Mouse (Mus musculus): ENCODE measurements around the gene Hmg20a. TPM values are rescaled to one million over a fixed set of nuclear protein-coding genes. Genes with fewer than 3 reads are reported as not detected.
"Not testable (repeated sequence)": the region's sequence is repeated elsewhere in the genome, so short reads cannot be mapped to it uniquely, and the experiment has no call there.

The Hmg20a gene
- total RNA-seq, 4 experiments from 2014 or later = 11.0 to 14.5 (median 11.1) TPM

DNA sequence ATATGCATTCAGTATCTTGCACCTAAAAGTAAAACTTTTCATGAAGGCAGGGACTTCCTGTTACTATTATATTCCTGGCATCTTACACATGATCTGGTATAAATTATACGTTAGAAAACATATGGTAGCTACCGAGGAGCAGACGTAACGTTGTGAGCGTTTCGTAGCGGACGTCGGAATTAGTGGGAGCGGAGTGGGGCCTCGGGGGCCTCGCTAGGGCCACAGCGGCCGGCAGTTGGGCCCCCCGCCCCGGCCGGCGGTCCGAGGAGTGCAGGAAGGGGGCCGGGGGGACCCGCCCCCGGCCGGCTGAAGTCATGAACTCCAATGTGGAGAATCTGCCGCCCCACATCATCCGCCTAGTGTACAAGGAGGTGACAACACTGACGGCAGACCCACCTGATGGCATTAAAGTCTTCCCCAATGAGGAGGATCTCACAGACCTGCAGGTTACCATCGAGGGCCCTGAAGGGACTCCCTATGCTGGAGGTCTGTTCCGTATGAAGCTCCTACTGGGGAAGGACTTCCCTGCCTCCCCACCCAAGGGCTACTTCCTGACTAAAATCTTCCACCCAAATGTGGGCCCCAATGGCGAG lies 19.0 kb downstream of the Hmg20a start:
- not testable (repeated sequence) for DNase-seq (ENCODE audit: low spot score in 2 of 2)

DNA sequence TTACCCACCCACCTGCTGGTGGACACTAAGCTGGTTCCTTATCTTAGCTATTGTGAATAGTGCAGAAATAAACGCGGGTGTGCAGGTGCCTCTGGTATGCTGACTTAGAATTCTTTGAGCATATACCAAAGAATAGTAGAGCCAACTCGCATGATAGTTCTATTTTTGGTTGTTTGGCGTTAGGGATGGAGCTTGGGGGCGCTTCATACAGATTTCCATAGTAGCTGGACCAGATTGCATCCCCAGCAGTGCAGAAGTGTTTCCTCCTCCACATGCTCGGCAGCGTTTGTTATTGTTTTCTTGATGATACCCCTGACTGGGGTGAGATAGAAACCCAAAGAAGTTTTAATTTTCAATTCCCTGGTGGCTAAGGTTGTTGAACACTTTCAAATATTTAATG lies 21.3 kb downstream of the Hmg20a start:
- DNase-seq (ENCODE audit: low spot score in 2 of 2) = no peak

DNA sequence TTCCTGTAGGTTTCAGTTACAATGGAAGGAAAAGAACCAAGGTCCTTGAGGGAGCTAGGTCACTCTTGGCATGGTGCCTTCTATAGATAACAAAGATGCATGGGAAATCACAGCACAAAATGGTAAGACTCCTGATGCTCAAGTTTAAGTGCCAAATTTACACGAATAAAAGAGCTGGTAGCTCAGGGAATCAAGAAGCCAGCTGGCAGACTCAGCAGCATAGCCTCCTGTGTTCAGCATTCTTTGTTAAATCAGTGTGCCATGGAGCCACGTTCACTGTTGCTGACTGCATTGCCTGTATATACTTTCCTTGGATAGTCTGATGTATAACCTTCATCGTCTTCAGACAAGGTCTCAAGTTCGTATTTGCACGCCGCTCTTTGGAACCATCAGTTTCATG lies 33.2 kb downstream of the Hmg20a start:
- DNase-seq (ENCODE audit: low spot score in 2 of 2) = no peak

DNA sequence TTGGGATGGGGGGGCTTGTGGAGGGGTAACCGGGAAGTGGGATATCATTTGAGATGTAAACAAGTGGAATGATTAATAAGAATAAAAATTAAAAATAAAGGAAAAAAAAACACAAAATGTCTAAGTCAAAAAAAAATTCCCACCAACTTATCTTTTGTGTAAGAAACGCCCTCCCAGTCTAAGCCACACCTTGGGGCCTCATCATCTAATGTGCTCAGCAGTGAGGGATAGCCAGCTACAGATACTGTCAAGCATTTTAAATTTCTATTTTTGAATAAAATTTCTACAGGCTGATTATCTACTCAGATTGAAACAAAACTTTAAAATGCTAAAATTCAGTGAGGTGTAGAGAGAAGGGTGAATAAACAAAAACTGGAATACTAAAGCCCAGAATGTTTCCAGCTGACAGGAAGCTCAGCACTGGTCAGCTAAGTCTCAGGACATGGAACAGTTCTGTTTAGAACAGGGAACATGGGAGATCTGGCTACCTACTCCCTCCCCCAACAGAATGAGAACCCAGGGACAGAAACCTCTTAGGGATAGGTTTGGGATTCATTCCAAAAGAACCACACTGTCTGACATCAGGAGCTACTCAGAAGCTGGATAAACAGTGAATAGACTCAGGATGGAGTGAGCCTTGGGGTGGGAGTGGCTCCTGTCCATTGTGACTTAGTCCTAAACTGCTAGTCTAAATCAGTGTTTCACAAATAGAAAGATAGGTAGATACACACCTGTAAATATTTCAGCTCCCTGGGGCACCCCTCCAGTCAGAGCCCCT lies 34.8 kb downstream of the Hmg20a start:
- no peak for DNase-seq (ENCODE audit: low spot score in 2 of 2)

DNA sequence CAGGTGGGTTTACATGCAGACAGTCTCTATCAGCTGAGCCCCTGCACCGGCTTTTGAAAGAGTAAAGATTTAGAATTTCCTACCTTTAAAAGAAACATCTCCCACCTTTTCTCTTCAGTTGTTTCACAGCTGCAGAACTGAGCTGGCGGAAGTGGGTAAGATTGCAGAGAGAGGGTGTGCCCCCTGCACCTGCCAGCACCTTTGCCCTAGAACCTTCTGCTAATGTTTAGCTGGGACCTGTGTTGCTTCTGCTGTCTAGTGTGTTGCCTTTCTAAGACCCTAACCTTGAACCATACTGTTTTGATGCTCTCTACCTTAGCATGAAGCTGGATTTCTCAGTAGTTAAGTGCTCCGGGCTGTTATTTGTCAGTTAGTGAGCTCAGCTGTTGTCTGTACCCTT lies 38.0 kb downstream of the Hmg20a start:
- no peak for DNase-seq (ENCODE audit: low spot score in 2 of 2)

DNA sequence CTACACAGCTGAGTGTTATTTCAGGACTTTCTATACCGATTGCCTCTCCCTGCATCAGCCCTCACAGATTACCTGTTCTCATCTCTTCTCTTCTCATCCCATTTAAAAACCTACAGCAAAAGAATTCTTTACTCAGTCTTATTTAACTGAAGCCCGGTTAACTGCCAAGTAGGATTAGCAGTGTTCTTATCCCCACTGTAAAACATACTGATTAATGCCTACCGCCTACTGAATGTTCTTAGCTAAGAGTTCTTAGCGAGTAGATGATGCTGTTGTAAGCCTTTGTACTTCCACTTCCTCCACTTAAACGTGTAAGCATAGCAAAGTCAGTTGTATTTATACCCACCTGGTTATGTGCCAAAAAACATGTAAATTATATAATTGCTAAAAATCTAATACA lies 42.6 kb downstream of the Hmg20a start:
- DNase-seq (ENCODE audit: low spot score in 2 of 2) = no peak

DNA sequence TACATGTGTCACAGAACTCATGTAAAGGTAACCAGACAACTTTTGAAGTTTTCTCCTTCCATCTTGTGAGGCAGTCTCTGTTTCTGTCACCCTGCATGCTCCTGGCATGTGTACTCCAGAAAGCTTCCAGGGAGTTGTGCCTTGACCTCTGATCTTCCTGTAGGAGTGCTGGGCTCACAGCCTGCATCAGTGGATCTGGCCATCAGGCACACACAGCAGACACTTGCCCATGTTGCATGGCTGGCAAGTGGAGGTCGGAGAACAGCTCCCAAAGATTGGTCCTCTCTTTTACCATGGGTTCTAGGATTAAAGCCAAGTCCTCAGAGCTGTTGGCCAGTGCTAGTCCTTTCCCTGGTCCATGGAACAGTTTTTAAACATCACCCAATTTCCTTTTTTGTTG lies 44.2 kb downstream of the Hmg20a start:
- DNase-seq (ENCODE audit: low spot score in 2 of 2) = no peak

DNA sequence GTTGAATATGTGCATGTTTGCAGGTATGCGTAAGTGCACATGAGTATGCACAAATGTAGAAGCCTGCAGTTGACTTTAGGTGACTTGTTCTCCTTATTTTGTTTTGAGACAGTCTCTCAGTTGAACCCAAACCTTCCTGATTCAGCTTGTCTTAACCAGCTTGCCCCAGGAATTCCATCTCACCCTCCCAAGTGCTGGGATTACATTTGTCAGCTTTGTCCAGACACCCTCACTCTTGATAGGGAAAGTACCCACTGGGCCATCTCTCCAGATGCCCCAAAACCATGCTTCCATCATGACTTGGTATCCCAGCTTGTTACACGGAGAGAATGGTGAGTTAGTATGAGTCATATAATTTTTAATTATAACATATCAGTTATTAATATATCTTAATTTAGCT lies 44.6 kb downstream of the Hmg20a start:
- no peak for DNase-seq (ENCODE audit: low spot score in 2 of 2)

DNA sequence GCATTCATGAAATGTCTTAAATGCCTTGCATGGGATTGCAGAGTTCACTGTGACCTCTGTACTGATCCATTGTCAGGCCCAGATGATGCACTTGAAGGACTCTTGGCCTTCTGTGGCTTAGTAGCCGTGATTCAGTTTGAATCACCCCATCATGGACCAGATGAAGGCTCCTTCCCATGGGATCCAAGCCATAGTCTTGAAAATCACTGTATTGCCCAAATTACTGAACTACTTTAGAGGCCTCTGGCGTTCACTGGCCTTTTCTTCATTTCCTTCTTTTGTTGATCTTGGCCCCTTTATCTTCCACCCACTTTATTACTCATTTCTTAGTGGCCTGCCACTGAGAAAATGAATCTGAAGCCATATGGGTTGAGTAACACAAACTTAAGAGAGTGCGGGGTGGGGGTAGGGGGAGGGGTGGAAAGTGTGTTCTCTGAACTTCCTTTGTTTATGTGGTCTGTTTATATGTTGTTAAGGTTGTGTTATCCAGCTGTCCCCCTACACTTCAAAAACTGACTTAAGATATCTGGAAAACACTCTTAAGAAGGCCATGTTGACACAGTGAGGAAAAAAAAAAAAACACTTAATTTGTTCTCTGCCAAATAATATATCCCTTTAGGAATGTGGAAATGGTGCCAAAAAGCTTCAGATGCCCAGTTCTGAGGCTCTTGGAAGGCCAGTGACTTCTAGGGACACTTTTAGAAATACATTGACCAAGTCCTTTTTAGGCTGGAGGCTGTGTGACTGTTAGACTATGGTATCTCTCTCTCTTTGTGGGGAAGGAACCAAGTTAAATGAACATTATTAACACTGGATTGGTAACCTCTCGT lies 45.5 kb downstream of the Hmg20a start:
- no peak for DNase-seq (ENCODE audit: low spot score in 2 of 2)

DNA sequence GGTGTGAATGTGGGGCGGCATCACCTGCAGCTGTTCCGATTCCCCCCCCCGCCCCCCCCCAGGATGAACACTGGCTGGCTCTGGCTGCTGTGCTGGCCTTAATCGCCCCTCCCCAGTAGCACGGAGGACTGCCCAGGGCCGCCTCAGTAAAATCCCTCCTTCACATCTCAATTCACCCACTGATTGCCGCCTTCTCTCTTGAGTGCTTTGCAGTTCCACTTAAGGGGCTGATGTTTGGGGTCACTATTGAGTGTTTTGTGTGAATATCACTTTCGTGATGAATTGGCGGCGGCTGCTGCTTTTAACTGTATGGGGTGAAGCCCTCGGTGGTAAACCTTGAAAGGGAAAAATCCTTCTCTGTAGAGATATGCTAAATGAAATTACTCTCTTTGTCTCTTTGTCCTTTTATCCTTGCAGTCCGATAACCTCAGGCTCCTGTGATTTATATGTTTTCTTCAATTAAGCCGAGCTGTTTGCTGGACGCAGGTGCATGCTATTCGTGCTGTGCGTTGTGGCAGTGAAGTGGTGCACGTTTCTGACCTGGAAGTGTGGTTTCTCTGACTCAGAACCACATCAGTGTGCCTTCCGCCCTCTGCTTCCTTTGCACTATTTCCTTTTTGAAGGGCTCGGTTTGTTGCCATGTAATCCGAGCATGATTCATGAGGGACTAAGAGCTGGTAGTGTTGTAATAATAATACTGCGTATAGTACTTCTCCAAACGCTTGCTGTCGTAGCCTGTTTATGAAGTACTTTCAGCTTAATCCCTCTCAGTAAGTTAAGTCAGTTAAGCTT lies 46.6 kb downstream of the Hmg20a start:
- peak; percentile 12 to 20 for DNase-seq (ENCODE audit: low spot score in 2 of 2)

DNA sequence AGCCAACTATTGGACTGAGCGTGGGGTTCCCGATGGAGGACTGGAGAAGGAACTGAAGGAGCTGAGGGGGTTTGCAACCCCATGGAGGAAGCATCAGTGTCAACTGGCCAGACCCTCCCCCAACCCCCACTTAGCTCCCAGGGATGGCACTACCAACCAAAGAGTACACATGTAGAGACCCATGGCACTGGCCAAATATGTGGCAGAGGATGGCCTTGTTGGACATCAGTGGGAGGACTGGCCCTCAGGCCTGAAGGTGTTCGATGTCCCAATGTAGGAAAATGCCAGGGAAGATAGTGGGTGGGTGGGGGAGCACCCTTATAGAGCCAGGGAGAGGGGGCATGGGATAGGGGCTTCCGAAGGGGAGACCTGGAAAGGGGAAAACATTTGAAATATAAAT lies 47.8 kb downstream of the Hmg20a start:
- DNase-seq (ENCODE audit: low spot score in 2 of 2) = no peak

DNA sequence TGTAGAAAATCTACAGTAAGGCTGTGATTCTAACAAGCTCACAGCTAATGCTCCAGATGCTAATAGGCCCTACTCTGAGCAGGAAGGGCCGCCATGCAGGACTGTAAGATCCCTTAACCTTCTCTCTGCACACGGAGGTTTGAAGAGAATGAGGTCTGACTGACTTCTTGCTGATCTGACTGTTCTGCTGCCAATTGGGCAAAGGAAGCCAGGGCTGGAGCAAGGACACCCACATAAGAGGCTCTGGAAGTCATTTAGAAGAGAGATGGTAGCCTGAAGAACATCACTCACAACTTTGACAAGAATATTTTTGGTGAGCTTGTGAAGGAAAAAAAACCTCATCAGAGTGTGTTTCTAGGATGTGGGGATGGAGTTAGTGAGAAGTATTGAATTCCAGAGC lies 51.2 kb downstream of the Hmg20a start:
- peak; percentile 18 to 20 for DNase-seq (ENCODE audit: low spot score in 2 of 2)

DNA sequence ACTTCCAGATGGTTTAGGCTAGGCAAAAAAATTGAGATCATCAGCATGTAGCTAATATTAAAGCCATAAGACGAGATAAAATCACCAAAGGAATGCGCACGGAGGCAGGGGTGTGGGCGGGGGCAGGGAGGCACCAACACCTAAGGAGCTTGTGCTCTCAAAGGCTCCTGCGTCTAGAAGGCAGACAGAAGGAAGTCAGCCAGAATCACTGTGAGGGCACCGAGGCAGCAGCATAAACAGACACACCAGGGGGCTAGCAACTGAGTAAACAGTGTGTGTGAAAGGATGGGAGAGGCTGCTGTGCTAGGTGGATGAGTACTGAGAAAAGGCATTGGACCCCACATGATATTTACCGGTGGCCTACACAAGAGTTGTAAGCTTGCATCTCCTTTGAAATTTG lies 51.9 kb downstream of the Hmg20a start:
- DNase-seq (ENCODE audit: low spot score in 2 of 2) = no peak

DNA sequence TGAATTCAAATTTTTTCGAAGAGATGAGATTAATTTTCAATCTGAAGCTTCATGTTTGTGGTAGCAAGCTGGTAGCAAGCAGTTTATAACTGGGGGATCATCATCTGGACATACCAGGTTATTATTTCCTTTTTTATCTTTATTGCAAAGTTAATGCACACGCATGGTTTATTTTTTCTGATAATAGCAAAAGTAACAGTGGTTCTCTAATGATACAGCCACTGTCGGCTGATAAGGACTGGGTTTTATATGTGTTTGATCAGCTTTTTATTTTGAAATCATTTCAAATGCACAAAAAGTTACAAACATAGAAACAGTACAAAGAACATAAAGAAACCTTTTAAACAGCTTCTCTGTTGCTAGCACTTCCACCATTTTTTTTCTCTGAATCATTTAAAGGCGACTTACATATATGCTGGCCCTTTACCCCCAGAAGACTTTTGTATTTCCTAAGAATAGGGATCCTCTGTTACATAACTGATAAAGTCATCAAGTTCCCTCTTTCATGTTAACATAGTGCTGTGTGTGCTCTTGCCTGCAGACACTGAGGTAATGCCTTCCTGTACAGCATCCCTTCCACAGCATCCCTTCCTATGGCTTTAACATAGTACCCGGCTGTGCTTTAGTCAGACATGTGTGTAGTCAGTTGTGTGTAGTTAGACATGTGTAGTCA lies 60.7 kb downstream of the Hmg20a start:
- DNase-seq (ENCODE audit: low spot score in 2 of 2) = no peak

DNA sequence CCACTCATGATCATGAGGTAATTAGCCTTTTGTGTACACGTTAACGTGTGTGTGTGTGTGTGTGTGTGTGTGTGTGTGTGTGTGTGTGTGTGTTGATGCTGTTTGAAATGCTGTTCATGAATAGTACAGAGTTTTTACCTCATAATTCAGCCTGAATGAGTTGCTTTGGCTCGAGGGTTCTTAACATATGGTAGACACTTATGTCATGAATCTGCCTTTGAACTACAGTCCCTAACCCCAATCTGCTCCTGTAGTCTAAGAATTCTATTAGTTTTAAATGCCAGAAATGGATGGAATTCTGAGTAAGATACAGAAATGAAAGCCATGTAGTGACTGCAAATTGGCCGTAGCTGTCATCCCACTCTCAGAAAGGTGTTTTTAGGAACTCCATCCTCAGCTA lies 64.2 kb downstream of the Hmg20a start:
- DNase-seq (ENCODE audit: low spot score in 2 of 2) = no peak

DNA sequence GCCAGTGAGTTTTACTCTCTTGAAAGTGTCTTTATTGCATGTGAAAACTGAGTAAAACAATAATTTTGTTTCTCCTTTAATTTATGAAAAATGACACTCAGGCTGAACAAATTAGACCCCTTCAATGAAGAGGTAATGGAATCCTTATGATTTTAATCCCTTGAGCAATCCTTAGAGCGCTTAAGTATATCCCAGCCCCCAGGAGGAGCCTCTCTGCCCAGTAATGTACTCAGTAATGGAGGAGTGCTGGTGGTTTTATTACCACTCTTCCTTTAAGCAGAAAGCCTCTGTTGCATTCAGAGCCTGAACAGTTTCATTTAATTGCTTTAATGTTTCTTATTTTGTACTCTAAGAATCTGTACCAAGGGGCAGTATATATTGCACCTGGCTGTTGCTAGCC lies 67.0 kb downstream of the Hmg20a start:
- no peak for DNase-seq (ENCODE audit: low spot score in 2 of 2)

DNA sequence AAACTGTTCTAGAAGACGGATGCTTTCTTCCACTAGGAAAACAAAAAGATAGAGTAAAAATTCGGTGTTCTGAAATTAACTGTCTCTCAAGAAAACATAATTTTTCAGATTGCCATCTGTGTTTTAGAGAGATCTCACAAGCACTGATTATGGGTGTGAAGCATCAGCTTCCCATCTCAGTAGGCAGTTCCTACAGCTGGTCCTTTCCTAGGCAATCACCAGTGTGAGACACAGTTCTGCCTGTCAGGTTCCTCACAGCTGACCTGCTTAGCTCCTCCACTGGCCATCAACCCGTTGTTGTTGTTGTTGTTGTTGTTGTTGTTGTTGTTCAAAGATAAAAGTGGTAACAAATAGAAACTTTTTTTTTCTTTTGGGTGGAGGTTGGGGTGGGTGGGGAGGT lies 67.7 kb downstream of the Hmg20a start:
- no peak for DNase-seq (ENCODE audit: low spot score in 2 of 2)

DNA sequence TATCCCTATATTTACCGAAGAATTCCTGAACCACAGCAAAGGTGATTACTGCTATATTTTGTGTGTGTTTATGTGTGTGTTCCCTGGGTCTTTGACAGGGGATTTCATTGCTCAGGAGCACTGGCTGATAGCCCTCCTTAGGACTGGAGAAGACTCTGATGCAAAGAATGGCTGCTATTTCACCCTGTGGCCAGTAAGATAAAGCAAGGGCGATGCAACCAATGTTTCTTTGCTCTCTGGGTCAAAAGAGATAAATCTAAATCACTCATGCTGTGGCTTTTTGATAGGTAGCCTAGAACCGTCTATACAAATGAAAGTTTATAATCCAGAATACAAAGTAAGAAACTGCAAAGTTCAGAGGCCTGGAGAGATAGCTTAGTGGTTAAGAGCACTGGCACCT lies 69.2 kb downstream of the Hmg20a start:
- DNase-seq (ENCODE audit: low spot score in 2 of 2) = no peak

DNA sequence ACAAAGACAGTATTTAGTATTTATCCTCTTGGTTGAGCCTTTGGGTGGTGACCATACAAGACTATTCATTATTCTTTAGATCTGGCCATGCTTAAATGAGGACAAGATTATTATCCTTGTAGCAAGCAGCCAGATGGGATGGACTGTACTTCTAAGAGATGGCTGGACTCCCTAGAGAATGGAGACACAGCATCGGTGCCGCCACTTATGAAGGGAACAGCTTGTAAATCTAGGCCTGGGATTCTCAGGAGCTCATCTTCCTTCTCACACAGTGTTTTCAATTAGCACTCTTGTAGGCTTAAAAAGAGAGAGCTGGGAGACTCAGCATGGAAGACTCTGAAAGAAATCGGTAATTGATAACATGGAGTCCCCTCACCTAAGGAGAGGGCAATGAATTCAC lies 74.0 kb downstream of the Hmg20a start:
- no peak for DNase-seq (ENCODE audit: low spot score in 2 of 2)

DNA sequence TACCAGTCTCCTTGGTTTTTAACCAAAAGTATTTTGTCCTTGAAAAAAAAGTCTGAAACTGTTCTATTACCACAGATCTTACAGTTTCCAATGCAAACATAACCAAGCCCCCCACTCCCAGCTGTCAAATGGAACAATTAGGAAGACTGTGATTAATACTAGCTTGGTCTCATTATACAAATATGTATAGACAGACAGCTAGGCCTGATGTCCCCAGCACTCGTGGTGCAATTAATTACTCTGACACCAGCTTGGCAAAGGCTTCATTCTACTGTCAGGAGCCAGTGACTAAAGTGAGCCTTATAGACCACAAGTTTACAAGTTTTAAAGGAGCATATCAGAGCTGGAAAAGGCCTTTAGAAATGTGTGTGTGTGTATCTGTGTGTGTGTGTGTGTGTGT lies 74.5 kb downstream of the Hmg20a start:
- no peak for DNase-seq (ENCODE audit: low spot score in 2 of 2)

DNA sequence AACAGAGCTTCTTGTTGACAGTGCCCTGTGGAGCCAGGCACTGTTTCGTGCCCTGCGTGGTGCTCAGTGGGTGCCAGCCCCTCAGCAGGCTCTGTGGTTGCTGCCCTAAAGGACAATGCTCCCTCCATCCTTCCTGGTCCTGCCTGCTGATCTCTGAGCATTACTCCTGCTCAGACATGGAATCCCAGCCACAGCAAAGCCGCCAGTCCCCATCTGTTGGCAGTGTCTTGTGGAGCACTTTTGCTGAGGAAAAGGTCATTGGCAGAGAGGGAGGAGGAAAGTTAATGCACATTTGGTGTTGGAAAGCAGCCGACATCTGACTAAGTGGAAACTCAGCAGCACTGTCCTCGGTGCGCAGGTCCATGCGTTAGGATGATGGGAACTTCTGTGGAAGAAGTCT lies 76.7 kb downstream of the Hmg20a start:
- DNase-seq (ENCODE audit: low spot score in 2 of 2) = no peak

All from gastrocnemius, adult 8-10 months (tissue).